Mouse (Mus musculus): ENCODE data around the gene Aplnr.

The Aplnr gene

GRCm38 (mm10) chr2:85136089-85136488 lies at the start of gene Aplnr:
Aplnr (plus strand) TSS chr2:85136225.
- no peak for DNase-seq (ENCODE audit: low spot score in 2 of 2)

GRCm38 (mm10) chr2:85088716-85089646 lies 47.0 kb upstream of the Aplnr start:
- no peak for DNase-seq (ENCODE audit: low spot score in 2 of 2)

GRCm38 (mm10) chr2:85091325-85091724 lies 44.7 kb upstream of the Aplnr start:
- no peak for DNase-seq (ENCODE audit: low spot score in 2 of 2)

GRCm38 (mm10) chr2:85093376-85093775 lies 42.6 kb upstream of the Aplnr start:
- DNase-seq (ENCODE audit: low spot score in 2 of 2), result no peak

- DNase-seq (ENCODE audit: low spot score in 2 of 2), result no peak
Observed at GRCm38 (mm10) chr2:85095906-85096305, 40.1 kb upstream of the Aplnr start.

- no peak for DNase-seq (ENCODE audit: low spot score in 2 of 2)
Observed at GRCm38 (mm10) chr2:85098014-85098413, 38.0 kb upstream of the Aplnr start.

- no peak for DNase-seq (ENCODE audit: low spot score in 2 of 2)
Observed at GRCm38 (mm10) chr2:85098824-85099511, 37.1 kb upstream of the Aplnr start.

GRCm38 (mm10) chr2:85103201-85103600 lies 32.8 kb upstream of the Aplnr start:
- DNase-seq (ENCODE audit: low spot score in 2 of 2), result no peak

GRCm38 (mm10) chr2:85105426-85106013 lies 30.5 kb upstream of the Aplnr start:
- DNase-seq (ENCODE audit: low spot score in 2 of 2), result no peak

- no peak for DNase-seq (ENCODE audit: low spot score in 2 of 2)
Observed at GRCm38 (mm10) chr2:85106068-85106790, 29.8 kb upstream of the Aplnr start.

GRCm38 (mm10) chr2:85106941-85107340 lies 29.1 kb upstream of the Aplnr start:
- DNase-seq (ENCODE audit: low spot score in 2 of 2), result no peak

- DNase-seq (ENCODE audit: low spot score in 2 of 2), result no peak
Observed at GRCm38 (mm10) chr2:85110288-85110875, 25.6 kb upstream of the Aplnr start.

- DNase-seq (ENCODE audit: low spot score in 2 of 2), result peak in 1 of 2 experiments; percentile 42
Observed at GRCm38 (mm10) chr2:85123187-85123868, 12.7 kb upstream of the Aplnr start.

GRCm38 (mm10) chr2:85123869-85124535 lies 12.0 kb upstream of the Aplnr start:
- DNase-seq (ENCODE audit: low spot score in 2 of 2), result peak; percentile 72 to 80

- DNase-seq (ENCODE audit: low spot score in 2 of 2), result no peak
Observed at GRCm38 (mm10) chr2:85129496-85129971, 6.5 kb upstream of the Aplnr start.

- no peak for DNase-seq (ENCODE audit: low spot score in 2 of 2)
Observed at GRCm38 (mm10) chr2:85131226-85131625, 4.8 kb upstream of the Aplnr start.

GRCm38 (mm10) chr2:85131724-85132123 lies 4.3 kb upstream of the Aplnr start:
- DNase-seq (ENCODE audit: low spot score in 2 of 2), result no peak

- no peak for DNase-seq (ENCODE audit: low spot score in 2 of 2)
Observed at GRCm38 (mm10) chr2:85132204-85132603, 3.8 kb upstream of the Aplnr start.

- no peak for DNase-seq (ENCODE audit: low spot score in 2 of 2)
Observed at GRCm38 (mm10) chr2:85135099-85135498, 926 bp upstream of the Aplnr start.
